Mouse (Mus musculus) intestine, embryonic 14.5 days (tissue): ENCODE results near the gene Atp5k. TPM values are rescaled to one million over a fixed set of nuclear protein-coding genes. Genes with fewer than 3 reads are reported as not detected.

ENCODE experiments used
- ATAC-seq: fragments of 200-750 bp; cut with Nextera tagmentation; replicated peaks from 2 replicates; pipeline ENCODE4 v1.8.0; 2017; ENCODE audit warnings: low read depth, moderate number of reproducible peaks, moderate TSS enrichment, moderate library complexity; ENCODE audit not compliant: low FRiP score, low TSS enrichment
- DNase-seq: peaks from one replicate; pipeline ENCODE4 v3.0.0-alpha.2; 2018; ENCODE audit warnings: low spot score
- H3K27ac ChIP-seq: fragments of 300-500 bp; sonication (generic); 2 replicates; pipeline ENCODE4 v1.5.1; 2014; ENCODE audit warnings: low read depth, mild to moderate bottlenecking, control low read depth
- H3K27me3 ChIP-seq: fragments of 300-500 bp; sonication (generic); replicated peaks from 2 replicates; pipeline ENCODE4 v1.6.1; 2014; ENCODE audit warnings: low read length, control low read depth; ENCODE audit not compliant: control insufficient read depth, insufficient read depth
- H3K36me3 ChIP-seq: fragments of 300-500 bp; sonication (generic); 2 replicates; pipeline ENCODE4 v1.6.1; 2014; ENCODE audit warnings: low read length, control low read depth; ENCODE audit not compliant: control insufficient read depth, insufficient read depth
- H3K4me1 ChIP-seq: fragments of 300-500 bp; sonication (generic); replicated peaks from 2 replicates; pipeline ENCODE4 v1.6.1; 2014; ENCODE audit warnings: low read length, control low read depth, mixed read lengths; ENCODE audit not compliant: control insufficient read depth, insufficient read depth
- H3K4me2 ChIP-seq: fragments of 300-500 bp; sonication (generic); 2 replicates; pipeline ENCODE4 v1.6.1; 2014; ENCODE audit warnings: low read length
- H3K4me3 ChIP-seq: fragments of 300-500 bp; sonication (generic); 2 replicates; pipeline ENCODE4 v1.5.1; 2014; ENCODE audit warnings: low read depth, low read length, control low read depth, mixed read lengths
- H3K9ac ChIP-seq: fragments of 300-500 bp; sonication (generic); 2 replicates; pipeline ENCODE4 v1.6.1; 2014; ENCODE audit warnings: mild to moderate bottlenecking, low read length
- H3K9me3 ChIP-seq: fragments of 300-500 bp; sonication (generic); 2 replicates; pipeline ENCODE4 v1.6.1; 2016; ENCODE audit warnings: low read length, control low read depth; ENCODE audit not compliant: control insufficient read depth
- WGBS: fragments of 180-500 bp; shearing (Covaris S2); extraction: QIAGEN DNeasy Blood & Tissue Kit; methylation state at CpG from one replicate; pipeline ENCODE4 v1.1.7; 2014; 5-methylcytosine and 5-hydroxymethylcytosine counted together
- polyA plus RNA-seq: library from polyadenylated mRNA; unstranded; fragments of >200 nt; fragmentation: Nextera tagmentation; extraction: Ambion mirVana; gene quantifications from 2 replicates; pipeline ENCODE4 v1.2.1, GENCODE M21; 2014

Atp5k gene
- polyA plus RNA-seq, 1 experiment from 2014 or later = 522 TPM

DNA sequence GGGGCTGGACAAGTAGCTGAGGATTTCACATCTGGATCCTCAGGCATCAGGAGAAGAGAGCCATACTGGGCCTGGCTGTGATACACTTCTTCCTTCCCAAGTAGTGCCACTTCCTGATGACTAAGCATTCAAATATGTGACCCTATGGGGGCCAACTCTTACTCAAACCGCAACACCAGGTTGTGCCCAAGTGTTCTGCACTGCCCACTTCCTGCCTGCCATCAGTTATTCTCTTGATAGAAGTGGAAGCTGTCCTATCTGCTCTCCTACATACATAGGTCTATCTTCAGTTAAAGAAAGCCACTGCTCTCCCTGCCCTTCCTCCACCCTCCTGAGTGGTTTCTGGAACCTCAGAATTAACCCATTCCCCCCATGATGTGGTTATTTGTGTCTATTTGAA lies 28.8 kb downstream of the Atp5k start:
- ATAC-seq = no peak
- no peak overlapping the region for H3K9ac ChIP-seq
- H3K4me3 ChIP-seq = no peak overlapping the region
- no peak overlapping the region for H3K27ac ChIP-seq
- H3K36me3 ChIP-seq = no peaks in the 10 kb centered on the region
- no peaks in the 10 kb centered on the region for H3K4me1 ChIP-seq
- no peak overlapping the region for H3K4me2 ChIP-seq
- H3K9me3 ChIP-seq = no peaks in the 10 kb centered on the region
- H3K27me3 ChIP-seq = no peaks in the 10 kb centered on the region
- WGBS = 63% methylated on average over 1 of the region's 1 CpGs
- DNase-seq = no peak

GRCm38 (mm10) chr5:108403453-108403852 lies 30.8 kb downstream of the Atp5k start:
- no peaks in the 10 kb centered on the region for H3K36me3 ChIP-seq
- no peak overlapping the region for H3K4me2 ChIP-seq
- no peak overlapping the region for H3K9ac ChIP-seq
- no peak overlapping the region for H3K27ac ChIP-seq
- H3K4me1 ChIP-seq = no peaks in the 10 kb centered on the region
- H3K4me3 ChIP-seq = no peak overlapping the region
- H3K9me3 ChIP-seq = no peaks in the 10 kb centered on the region
- no peak for DNase-seq
- no peak for ATAC-seq
- no peaks in the 10 kb centered on the region for H3K27me3 ChIP-seq
- 80% methylated on average over 4 of the region's 4 CpGs for WGBS

- no peak for DNase-seq
- no peaks in the 10 kb centered on the region for H3K36me3 ChIP-seq
- H3K4me3 ChIP-seq = no peak overlapping the region
- H3K27ac ChIP-seq = no peak overlapping the region
- H3K4me1 ChIP-seq = no peaks in the 10 kb centered on the region
- no peaks in the 10 kb centered on the region for H3K27me3 ChIP-seq
- H3K4me2 ChIP-seq = no peak overlapping the region
- 69% methylated on average over 3 of the region's 3 CpGs for WGBS
- H3K9ac ChIP-seq = no peak overlapping the region
- H3K9me3 ChIP-seq = no peaks in the 10 kb centered on the region
- ATAC-seq = no peak
Observed at GRCm38 (mm10) chr5:108389744-108390143, 44.5 kb downstream of the Atp5k start.

DNA sequence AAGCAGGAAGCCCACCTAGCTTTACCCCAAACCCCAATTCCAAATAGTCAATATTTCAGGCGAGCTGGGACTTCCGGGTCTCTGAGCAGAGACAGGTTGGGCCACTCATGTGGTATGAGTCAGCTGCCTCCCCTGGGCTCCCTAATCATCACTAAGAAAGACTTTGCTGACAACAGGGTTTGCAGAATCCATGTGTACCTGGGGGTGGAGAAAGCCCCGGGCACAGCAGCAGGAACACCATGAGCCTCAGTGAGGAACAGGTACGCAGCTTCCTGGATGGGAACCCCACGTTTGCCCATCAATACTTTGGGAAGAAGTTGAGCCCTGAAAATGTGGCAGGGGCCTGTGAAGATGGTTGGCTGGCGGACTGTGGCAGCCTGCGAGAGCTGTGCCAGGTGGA lies 46.0 kb downstream of the Atp5k start, which contains the start of gene Pde6b:
Pde6b (plus strand) TSS at position 191 of the 400 bp plus-strand sequence.
- Histone ChIP-seq H3K4me3 (no peak within 1 kb of the TSS), H3K27me3 (no peaks in the 10 kb centered on the region), H3K9me3 (no peaks in the 10 kb centered on the region), H3K9ac (no peak within 1 kb of the TSS), H3K4me1 (no peaks in the 10 kb centered on the region), H3K27ac (no peak within 1 kb of the TSS), H3K4me2 (no peak within 1 kb of the TSS), H3K36me3 (no peaks in the 10 kb centered on the region)
- 81% methylated on average over 7 of the region's 7 CpGs for WGBS
- ATAC-seq (no peak), DNase-seq (no peak)

- Histone ChIP-seq H3K4me2 (no peak overlapping the region), H3K9ac (no peak overlapping the region), H3K36me3 (no peaks in the 10 kb centered on the region), H3K9me3 (no peaks in the 10 kb centered on the region), H3K4me3 (no peak overlapping the region), H3K27ac (no peak overlapping the region), H3K27me3 (no peaks in the 10 kb centered on the region), H3K4me1 (no peaks in the 10 kb centered on the region)
- DNase-seq (no peak), ATAC-seq (no peak)
- WGBS = 64% methylated on average over 4 of the region's 4 CpGs
Observed at GRCm38 (mm10) chr5:108386449-108386848, 47.8 kb downstream of the Atp5k start.

DNA sequence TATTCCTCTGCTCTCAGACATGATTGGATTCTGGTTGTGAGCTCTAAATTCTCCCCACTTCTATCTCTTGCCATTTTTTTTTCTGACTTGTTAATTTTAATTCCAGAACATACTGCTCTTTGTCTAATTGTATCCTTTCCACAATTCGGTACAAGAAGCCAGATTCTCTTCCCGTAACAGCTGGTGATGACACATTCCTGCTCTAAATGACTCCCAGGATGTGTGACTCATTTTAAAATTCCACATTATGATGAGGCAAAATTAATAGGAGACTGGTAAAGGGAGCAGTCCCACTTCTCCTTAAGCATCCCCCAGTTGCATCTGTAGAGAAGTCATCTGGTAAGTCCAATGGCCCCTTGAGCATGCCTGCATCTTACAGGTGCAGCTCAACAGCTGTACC lies 48.6 kb downstream of the Atp5k start:
- Histone ChIP-seq H3K36me3 (no peaks in the 10 kb centered on the region), H3K27me3 (no peaks in the 10 kb centered on the region), H3K4me2 (no peak overlapping the region), H3K4me1 (no peaks in the 10 kb centered on the region), H3K4me3 (no peak overlapping the region), H3K9me3 (no peaks in the 10 kb centered on the region), H3K9ac (no peak overlapping the region), H3K27ac (no peak overlapping the region)
- ATAC-seq = no peak
- DNase-seq = no peak
- WGBS = 91% methylated on average over 2 of the region's 2 CpGs

Other genes with a start within 250 kb of the Atp5k start
- gene Dr1, start 165.6 kb downstream of the Atp5k start, polyA plus RNA-seq = 42.4 and 45.0 TPM in 2 replicates
- 3.0 and 3.3 TPM in 2 replicates for gene Pigg, start 121.8 kb downstream of the Atp5k start, polyA plus RNA-seq
- gene Gm42517, start 66.5 kb downstream of the Atp5k start, polyA plus RNA-seq = not detected in 2 replicates
- 0.19 and 0.34 TPM in 2 replicates for gene Pde6b, start 46.1 kb downstream of the Atp5k start, polyA plus RNA-seq
- gene Mfsd7a, start 14.4 kb upstream of the Atp5k start, polyA plus RNA-seq = 0.07 and 0.50 TPM in 2 replicates
- 20.9 and 24.9 TPM in 2 replicates for gene Pcgf3, start 26.8 kb upstream of the Atp5k start, polyA plus RNA-seq
- gene Cplx1, start 115.6 kb upstream of the Atp5k start, polyA plus RNA-seq = 3.1 and 3.2 TPM in 2 replicates
- gene Gak, start 195.3 kb upstream of the Atp5k start, polyA plus RNA-seq = 62.9 and 65.5 TPM in 2 replicates
- 27.5 and 28.0 TPM in 2 replicates for gene Tmem175, start 195.3 kb upstream of the Atp5k start, polyA plus RNA-seq
- gene Idua, start 225.9 kb upstream of the Atp5k start, polyA plus RNA-seq = 13.4 and 15.2 TPM in 2 replicates
- 8.0 and 10.1 TPM in 2 replicates for gene Dgkq, start 235.2 kb upstream of the Atp5k start, polyA plus RNA-seq
- 1.1 and 1.2 TPM in 2 replicates for gene Slc26a1, start 241.1 kb upstream of the Atp5k start, polyA plus RNA-seq